Mouse (Mus musculus): Measurements from ENCODE around the gene Nabp1.

GRCm38 (mm10) chr1:51509776-51510175 lies 31.6 kb upstream of the Nabp1 start:
- no peak for TF ChIP-seq CTCF (IDR thresholded peaks at IDR 0.05; ENCODE audit: low read depth, low read length)
- TF ChIP-seq POLR2A (IDR thresholded peaks at IDR 0.05; ENCODE audit: borderline replicate concordance, low read depth, low read length), result no peak

Data from bone marrow macrophage, adult 2 months (primary cell).